Mouse (Mus musculus): ENCODE data around the gene Abhd14a. TPM values are rescaled to one million over a fixed set of nuclear protein-coding genes. Genes with fewer than 3 reads are reported as not detected.

Gene Abhd14a
- polyA plus RNA-seq, 1 experiment from 2014 or later, result 82.0 TPM

DNA sequence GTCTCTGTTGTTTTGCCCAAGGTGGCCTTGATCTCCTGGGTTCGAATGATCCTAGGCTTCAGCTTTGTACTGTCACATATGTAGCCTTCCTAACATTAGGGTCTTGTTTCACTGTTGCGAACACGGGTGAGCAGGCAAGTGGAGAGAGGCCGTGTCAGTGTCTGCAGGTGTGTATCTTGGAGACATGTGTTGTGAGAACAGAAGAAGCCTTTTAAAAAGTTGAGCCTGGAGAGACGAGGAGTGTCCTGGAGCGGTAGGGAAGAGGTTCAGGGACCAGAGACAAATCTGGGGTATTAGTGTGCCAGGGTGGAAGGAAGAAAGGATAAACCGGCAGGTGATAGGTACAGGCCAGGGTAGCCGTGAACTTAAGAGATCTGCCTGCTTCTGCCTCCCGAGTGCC lies 30.6 kb upstream of the Abhd14a start:
- peak overlapping the region; percentile 83 for H3K4me2 ChIP-seq (ENCODE audit: low read length)
- H3K4me3 ChIP-seq (ENCODE audit: low read depth, low read length), result peak overlapping the region; percentile 87
- H3K27ac ChIP-seq (ENCODE audit: low read length), result no peak overlapping the region
- no peak for ATAC-seq
- no peaks in the 10 kb centered on the region for H3K27me3 ChIP-seq (ENCODE audit: control insufficient read depth, insufficient read depth, low read depth, low read length)
- peaks cover 10% of the 10 kb centered on the region for H3K4me1 ChIP-seq (ENCODE audit: control insufficient read depth, insufficient read depth, low read length)
- 84% methylated on average over 9 of the region's 9 CpGs for WGBS
- no peaks in the 10 kb centered on the region for H3K9me3 ChIP-seq (replicated peaks; ENCODE audit: control insufficient read depth, low read length, poor library complexity, severe bottlenecking)
- H3K36me3 ChIP-seq (ENCODE audit: control insufficient read depth, insufficient read depth, low read length), result peaks cover 12% of the 10 kb centered on the region; the same call in 1 of the 2 replicates
- peak overlapping the region; percentile 68 for H3K9ac ChIP-seq (ENCODE audit: low read depth, low read length)

DNA sequence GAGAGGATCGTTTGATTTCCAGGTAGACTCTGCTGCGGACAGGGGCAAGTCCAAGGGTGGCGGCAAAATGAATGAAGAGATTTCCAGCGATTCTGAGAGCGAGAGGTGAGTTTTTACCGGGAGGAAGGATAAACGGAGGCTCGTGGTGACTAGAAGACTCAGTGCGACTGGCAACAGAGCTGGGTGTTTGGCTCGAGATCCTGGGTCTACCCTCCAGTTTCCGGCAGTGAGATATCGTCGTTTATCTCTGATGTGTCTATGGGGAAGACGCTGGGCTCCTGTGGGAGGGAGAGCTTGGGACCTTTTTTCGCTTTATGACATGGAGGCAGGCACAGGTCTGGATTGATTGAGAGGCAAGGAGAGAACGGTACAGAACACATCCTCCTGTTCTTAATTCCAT lies 30.2 kb upstream of the Abhd14a start:
- Histone ChIP-seq H3K27me3 (ENCODE audit: control insufficient read depth, insufficient read depth, low read depth, low read length) (no peaks in the 10 kb centered on the region), H3K4me2 (ENCODE audit: low read length) (peak overlapping the region; percentile 83), H3K36me3 (ENCODE audit: control insufficient read depth, insufficient read depth, low read length) (peaks cover 11% of the 10 kb centered on the region; the same call in 1 of the 2 replicates), H3K4me1 (ENCODE audit: control insufficient read depth, insufficient read depth, low read length) (peaks cover 10% of the 10 kb centered on the region), H3K9ac (ENCODE audit: low read depth, low read length) (peak overlapping the region; percentile 68), H3K27ac (ENCODE audit: low read length) (no peak overlapping the region), H3K4me3 (ENCODE audit: low read depth, low read length) (peak overlapping the region; percentile 87), H3K9me3 (replicated peaks; ENCODE audit: control insufficient read depth, low read length, poor library complexity, severe bottlenecking) (no peaks in the 10 kb centered on the region)
- ATAC-seq, result no peak
- 8% methylated on average over 16 of the region's 16 CpGs for WGBS

DNA sequence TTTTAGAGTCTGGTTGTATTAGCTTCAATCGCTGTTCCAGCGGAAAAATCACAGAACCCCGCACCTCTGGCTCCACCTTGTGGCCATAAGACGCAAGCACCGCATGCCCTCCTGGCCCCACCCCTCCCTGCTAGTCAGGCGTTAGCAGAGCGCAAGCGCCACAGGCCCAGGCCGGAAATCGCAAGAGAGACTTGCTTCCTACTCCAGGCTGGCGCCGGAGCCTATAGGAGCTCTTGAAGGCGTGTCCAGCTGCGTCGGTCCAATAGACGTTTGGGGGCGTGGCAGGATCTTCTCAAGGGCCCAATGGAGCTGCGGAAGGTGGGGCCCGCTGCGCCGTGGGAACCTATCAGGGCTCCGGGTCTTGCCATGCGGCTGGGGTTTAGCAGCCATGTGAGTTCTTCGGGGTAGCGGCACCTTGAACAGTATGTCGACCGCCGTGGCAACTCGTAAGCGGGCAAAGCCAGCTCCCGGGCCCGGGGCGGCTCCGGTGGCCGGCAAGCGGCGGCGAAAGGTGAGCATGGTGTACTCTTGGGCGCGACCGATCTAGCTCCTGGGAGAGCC lies 29.5 kb upstream of the Abhd14a start, which contains the start of gene Parp3:
Parp3 (minus strand) TSS at position 26 of the 561 bp plus-strand sequence.
- Histone ChIP-seq H3K27me3 (ENCODE audit: control insufficient read depth, insufficient read depth, low read depth, low read length) (no peaks in the 10 kb centered on the region), H3K9me3 (replicated peaks; ENCODE audit: control insufficient read depth, low read length, poor library complexity, severe bottlenecking) (no peaks in the 10 kb centered on the region), H3K9ac (ENCODE audit: low read depth, low read length) (peak within 1 kb of the TSS; percentile 68), H3K36me3 (ENCODE audit: control insufficient read depth, insufficient read depth, low read length) (peaks cover 8% of the 10 kb centered on the region; the same call in 1 of the 2 replicates), H3K27ac (ENCODE audit: low read length) (peak within 1 kb of the TSS; percentile 22; the same call in 1 of the 2 replicates), H3K4me2 (ENCODE audit: low read length) (peak within 1 kb of the TSS; percentile 83), H3K4me1 (ENCODE audit: control insufficient read depth, insufficient read depth, low read length) (peaks cover 10% of the 10 kb centered on the region), H3K4me3 (ENCODE audit: low read depth, low read length) (peak within 1 kb of the TSS; percentile 87)
- peak; percentile 98 for ATAC-seq
- WGBS, result under 1% methylated on average over 41 of the region's 41 CpGs

DNA sequence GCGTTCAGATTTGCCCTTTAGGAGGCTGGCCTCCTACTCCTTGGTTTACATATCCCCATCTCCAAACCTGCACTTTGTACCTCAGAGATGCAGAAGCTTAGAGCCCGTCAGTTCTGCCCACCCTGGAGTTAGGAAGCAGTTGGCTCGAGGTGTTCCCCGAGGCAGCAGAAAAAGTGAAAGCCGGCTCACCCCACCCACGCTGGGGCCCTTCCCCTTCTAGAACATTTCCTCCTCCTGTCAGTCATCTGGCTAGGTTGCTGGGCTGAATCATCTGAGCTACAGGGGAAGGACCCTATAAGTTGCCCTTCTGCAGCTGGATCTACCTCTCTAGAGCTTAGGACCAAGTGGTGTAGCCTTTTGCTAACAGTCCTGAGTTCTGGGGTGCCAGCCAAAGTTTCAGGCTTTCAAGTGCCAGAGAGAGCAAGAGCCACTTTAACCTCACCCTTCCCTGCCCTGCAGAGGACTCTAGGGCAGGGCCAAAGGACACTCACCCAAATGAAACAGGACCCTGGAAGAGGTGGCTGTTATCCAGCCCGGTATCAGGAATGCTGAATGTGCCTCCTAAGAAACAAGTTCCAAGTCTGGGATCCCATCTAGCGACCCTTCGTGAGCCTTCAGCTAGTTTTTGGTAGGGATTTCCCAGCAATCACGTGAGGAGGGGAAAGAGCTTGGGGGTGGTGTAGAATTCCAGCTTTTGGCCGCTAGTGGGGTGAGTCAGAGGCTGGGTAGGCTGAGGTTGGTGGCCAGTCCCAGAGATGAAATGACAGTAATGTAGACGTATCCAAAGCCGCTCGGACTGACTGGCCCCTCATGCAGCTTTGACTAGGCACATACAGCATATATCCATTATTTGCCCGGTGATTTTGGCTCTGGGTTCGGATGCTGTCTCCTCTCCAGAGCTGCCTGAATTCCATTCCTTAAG lies 28.8 kb upstream of the Abhd14a start:
- peaks cover 10% of the 10 kb centered on the region for H3K4me1 ChIP-seq (ENCODE audit: control insufficient read depth, insufficient read depth, low read length)
- 34% methylated on average over 16 of the region's 16 CpGs for WGBS
- 0 out of 2 replicates have a peak, but pooled peaks cover under 1% of the 10 kb centered on the region for H3K27me3 ChIP-seq (ENCODE audit: control insufficient read depth, insufficient read depth, low read depth, low read length)
- no peak overlapping the region for H3K9ac ChIP-seq (ENCODE audit: low read depth, low read length)
- no peak; the same call in 1 of the 2 replicates for ATAC-seq
- peak overlapping the region; percentile 39; the same call in 1 of the 2 replicates for H3K4me2 ChIP-seq (ENCODE audit: low read length)
- peaks cover 6% of the 10 kb centered on the region; the same call in 1 of the 2 replicates for H3K36me3 ChIP-seq (ENCODE audit: control insufficient read depth, insufficient read depth, low read length)
- H3K27ac ChIP-seq (ENCODE audit: low read length), result no peak overlapping the region; the same call in 1 of the 2 replicates
- no peak overlapping the region for H3K4me3 ChIP-seq (ENCODE audit: low read depth, low read length)
- no peaks in the 10 kb centered on the region for H3K9me3 ChIP-seq (replicated peaks; ENCODE audit: control insufficient read depth, low read length, poor library complexity, severe bottlenecking)

DNA sequence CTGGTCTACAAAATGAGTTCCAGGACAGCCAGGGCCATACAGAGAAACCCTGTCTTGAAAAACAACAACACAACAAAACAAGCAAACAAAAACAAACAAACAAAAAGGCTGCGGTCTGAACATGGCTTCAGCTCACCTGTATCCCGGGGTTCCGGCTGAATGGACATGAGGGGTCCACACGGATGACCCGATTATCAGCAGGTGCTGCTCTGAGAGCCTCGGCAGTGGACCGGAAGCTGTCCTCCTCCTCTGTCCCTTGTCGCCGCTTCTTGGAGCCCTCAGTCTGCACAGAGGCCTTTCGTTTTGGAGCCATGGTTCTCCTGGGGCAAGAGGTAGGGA lies 28.2 kb upstream of the Abhd14a start, which contains the start of gene Rrp9:
Rrp9 (plus strand) TSS at position 301 of the 339 bp plus-strand sequence.
- 90% methylated on average over 10 of the region's 10 CpGs for WGBS
- Histone ChIP-seq H3K9me3 (replicated peaks; ENCODE audit: control insufficient read depth, low read length, poor library complexity, severe bottlenecking) (no peaks in the 10 kb centered on the region), H3K36me3 (ENCODE audit: control insufficient read depth, insufficient read depth, low read length) (peaks cover under 1% of the 10 kb centered on the region; the same call in 1 of the 2 replicates), H3K27me3 (ENCODE audit: control insufficient read depth, insufficient read depth, low read depth, low read length) (0 out of 2 replicates have a peak, but pooled peaks cover 3% of the 10 kb centered on the region), H3K4me1 (ENCODE audit: control insufficient read depth, insufficient read depth, low read length) (peaks cover 10% of the 10 kb centered on the region), H3K27ac (ENCODE audit: low read length) (no peak within 1 kb of the TSS; the same call in 1 of the 2 replicates), H3K9ac (ENCODE audit: low read depth, low read length) (no peak within 1 kb of the TSS), H3K4me2 (ENCODE audit: low read length) (peak within 1 kb of the TSS; percentile 39; the same call in 1 of the 2 replicates), H3K4me3 (ENCODE audit: low read depth, low read length) (no peak within 1 kb of the TSS)
- ATAC-seq, result no peak

DNA sequence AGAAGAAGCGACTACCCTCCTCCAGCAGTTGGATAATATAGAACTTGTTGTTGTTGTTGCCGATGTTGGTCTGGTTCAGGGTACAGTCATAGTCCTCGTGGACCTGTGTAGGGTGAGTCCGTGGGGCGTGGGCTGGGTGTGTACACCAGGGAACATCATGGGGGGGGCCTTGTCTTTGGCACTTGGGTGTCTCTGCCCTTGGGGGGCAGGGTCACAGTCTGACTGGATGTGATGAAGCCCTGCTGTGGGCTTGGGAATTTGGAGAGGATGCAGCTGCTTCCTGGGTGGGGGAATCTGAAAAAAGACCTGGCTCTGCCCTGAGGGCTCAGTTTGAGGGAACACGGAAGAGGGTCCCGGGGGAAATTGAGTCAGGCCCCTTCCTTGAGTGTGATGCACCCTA lies 27.6 kb upstream of the Abhd14a start:
- no peaks in the 10 kb centered on the region for H3K36me3 ChIP-seq (ENCODE audit: control insufficient read depth, insufficient read depth, low read length)
- H3K4me2 ChIP-seq (ENCODE audit: low read length), result no peak overlapping the region
- 64% methylated on average over 7 of the region's 7 CpGs for WGBS
- no peaks in the 10 kb centered on the region for H3K9me3 ChIP-seq (replicated peaks; ENCODE audit: control insufficient read depth, low read length, poor library complexity, severe bottlenecking)
- H3K27me3 ChIP-seq (ENCODE audit: control insufficient read depth, insufficient read depth, low read depth, low read length), result 0 out of 2 replicates have a peak, but pooled peaks cover 3% of the 10 kb centered on the region
- no peak overlapping the region for H3K9ac ChIP-seq (ENCODE audit: low read depth, low read length)
- H3K4me3 ChIP-seq (ENCODE audit: low read depth, low read length), result no peak overlapping the region
- no peak overlapping the region for H3K27ac ChIP-seq (ENCODE audit: low read length)
- peaks cover 10% of the 10 kb centered on the region for H3K4me1 ChIP-seq (ENCODE audit: control insufficient read depth, insufficient read depth, low read length)
- ATAC-seq, result no peak

DNA sequence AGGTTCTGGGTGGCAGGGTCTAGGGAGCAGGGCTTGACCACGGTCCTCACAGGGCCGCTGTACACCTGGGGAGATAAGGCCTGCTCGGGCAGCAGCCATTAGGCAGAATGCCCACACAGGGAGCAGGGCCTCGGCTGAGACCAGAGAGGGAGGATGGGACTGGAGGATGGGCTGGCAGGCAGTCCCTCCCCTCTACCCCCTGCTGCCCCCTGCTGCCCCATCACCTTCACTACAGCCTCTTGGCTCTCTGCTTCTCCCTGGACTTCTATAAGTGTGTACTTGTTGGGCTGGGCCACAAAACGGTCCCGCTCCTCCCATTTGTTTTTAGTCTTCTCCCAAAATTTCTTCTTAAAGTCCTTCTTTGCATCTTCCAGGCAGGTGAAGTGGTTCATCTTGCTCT lies 27.0 kb upstream of the Abhd14a start:
- Histone ChIP-seq H3K9me3 (replicated peaks; ENCODE audit: control insufficient read depth, low read length, poor library complexity, severe bottlenecking) (no peaks in the 10 kb centered on the region), H3K27me3 (ENCODE audit: control insufficient read depth, insufficient read depth, low read depth, low read length) (0 out of 2 replicates have a peak, but pooled peaks cover 3% of the 10 kb centered on the region), H3K4me3 (ENCODE audit: low read depth, low read length) (no peak overlapping the region), H3K36me3 (ENCODE audit: control insufficient read depth, insufficient read depth, low read length) (no peaks in the 10 kb centered on the region), H3K4me1 (ENCODE audit: control insufficient read depth, insufficient read depth, low read length) (peaks cover 10% of the 10 kb centered on the region), H3K9ac (ENCODE audit: low read depth, low read length) (no peak overlapping the region), H3K4me2 (ENCODE audit: low read length) (no peak overlapping the region), H3K27ac (ENCODE audit: low read length) (no peak overlapping the region)
- no peak for ATAC-seq
- WGBS, result 6% methylated on average over 6 of the region's 6 CpGs

DNA sequence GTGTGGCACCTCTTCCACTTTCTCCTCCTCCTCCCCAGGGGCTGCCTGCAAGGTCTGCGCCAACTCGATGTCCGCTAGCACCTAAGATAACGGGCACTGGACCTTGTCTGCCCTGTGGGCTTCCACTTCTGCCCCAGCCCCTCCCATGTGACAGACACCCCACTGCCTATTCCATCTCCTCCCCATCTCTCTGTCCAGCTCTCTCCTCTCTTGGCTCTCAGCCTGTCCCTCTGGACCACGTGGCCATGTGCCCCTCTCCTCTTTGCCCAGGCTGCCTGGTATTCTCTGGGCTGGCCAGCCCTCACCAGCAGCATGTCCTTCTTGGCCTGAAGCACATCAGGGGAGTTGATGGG lies 26.3 kb upstream of the Abhd14a start:
- peaks cover 10% of the 10 kb centered on the region for H3K4me1 ChIP-seq (ENCODE audit: control insufficient read depth, insufficient read depth, low read length)
- H3K27ac ChIP-seq (ENCODE audit: low read length), result no peak overlapping the region
- H3K27me3 ChIP-seq (ENCODE audit: control insufficient read depth, insufficient read depth, low read depth, low read length), result 0 out of 2 replicates have a peak, but pooled peaks cover 3% of the 10 kb centered on the region
- no peak for ATAC-seq
- H3K36me3 ChIP-seq (ENCODE audit: control insufficient read depth, insufficient read depth, low read length), result no peaks in the 10 kb centered on the region
- H3K9me3 ChIP-seq (replicated peaks; ENCODE audit: control insufficient read depth, low read length, poor library complexity, severe bottlenecking), result no peaks in the 10 kb centered on the region
- H3K9ac ChIP-seq (ENCODE audit: low read depth, low read length), result no peak overlapping the region
- 78% methylated on average over 5 of the region's 5 CpGs for WGBS
- H3K4me3 ChIP-seq (ENCODE audit: low read depth, low read length), result no peak overlapping the region
- no peak overlapping the region for H3K4me2 ChIP-seq (ENCODE audit: low read length)

Measured in midbrain, embryonic 16.5 days (tissue).